Mouse (Mus musculus) liver, embryonic 13.5 days (tissue): Measurements from ENCODE around the gene Tgfbi. TPM values are rescaled to one million over a fixed set of nuclear protein-coding genes. Genes with fewer than 3 reads are reported as not detected.
A peak's percentile ranks its signal among the peaks of the same experiment; 100 is the strongest.

Source experiments
- ATAC-seq: fragments of 200-750 bp; cut with Nextera tagmentation; 2 replicates; pipeline ENCODE4 v1.8.0; 2017; ENCODE audit warnings: low read depth, mild to moderate bottlenecking, moderate number of reproducible peaks, moderate library complexity
- DNase-seq: peaks from one replicate; pipeline ENCODE4 v3.0.0; 2022
- H3K27ac ChIP-seq: fragments of 300-500 bp; sonication (generic); 2 replicates; pipeline ENCODE4 v1.5.1; 2015; ENCODE audit warnings: moderate library complexity, mild to moderate bottlenecking, inconsistent platforms
- H3K27me3 ChIP-seq: fragments of 300-500 bp; sonication (generic); 2 replicates; pipeline ENCODE4 v1.6.1; 2015; ENCODE audit warnings: mild to moderate bottlenecking, inconsistent platforms
- H3K36me3 ChIP-seq: fragments of 300-500 bp; sonication (generic); 2 replicates; pipeline ENCODE4 v1.6.1; 2015; ENCODE audit warnings: mild to moderate bottlenecking, inconsistent platforms
- H3K4me1 ChIP-seq: fragments of 300-500 bp; sonication (generic); replicated peaks from 2 replicates; pipeline ENCODE4 v1.6.1; 2015; ENCODE audit warnings: inconsistent platforms
- H3K4me2 ChIP-seq: fragments of 300-500 bp; sonication (generic); 2 replicates; pipeline ENCODE4 v1.6.1; 2015; ENCODE audit warnings: inconsistent platforms, mild to moderate bottlenecking, moderate library complexity
- H3K4me3 ChIP-seq: fragments of 300-500 bp; sonication (generic); replicated peaks from 2 replicates; pipeline ENCODE4 v1.5.1; 2015; ENCODE audit warnings: mild to moderate bottlenecking, inconsistent platforms
- H3K9ac ChIP-seq: fragments of 300-500 bp; sonication (generic); 2 replicates; pipeline ENCODE4 v1.6.1; 2015; ENCODE audit warnings: mild to moderate bottlenecking, inconsistent platforms
- H3K9me3 ChIP-seq: fragments of 300-500 bp; sonication (generic); replicated peaks from 2 replicates; pipeline ENCODE4 v1.6.1; 2016; ENCODE audit warnings: inconsistent platforms
- WGBS: fragments of 180-500 bp; shearing (Covaris S2); methylation state at CpG from one replicate; pipeline ENCODE4 v1.1.7; 2015; ENCODE audit not compliant: insufficient replicate concordance; 5-methylcytosine and 5-hydroxymethylcytosine counted together
- polyA plus RNA-seq: library from polyadenylated mRNA; unstranded; fragments of >200 nt; fragmentation: Nextera tagmentation; extraction: Ambion mirVana; gene quantifications from 2 replicates; pipeline ENCODE4 v1.2.1, GENCODE M21; 2015

The Tgfbi gene
- polyA plus RNA-seq, 1 experiment from 2014 or later: 9.7 TPM

DNA sequence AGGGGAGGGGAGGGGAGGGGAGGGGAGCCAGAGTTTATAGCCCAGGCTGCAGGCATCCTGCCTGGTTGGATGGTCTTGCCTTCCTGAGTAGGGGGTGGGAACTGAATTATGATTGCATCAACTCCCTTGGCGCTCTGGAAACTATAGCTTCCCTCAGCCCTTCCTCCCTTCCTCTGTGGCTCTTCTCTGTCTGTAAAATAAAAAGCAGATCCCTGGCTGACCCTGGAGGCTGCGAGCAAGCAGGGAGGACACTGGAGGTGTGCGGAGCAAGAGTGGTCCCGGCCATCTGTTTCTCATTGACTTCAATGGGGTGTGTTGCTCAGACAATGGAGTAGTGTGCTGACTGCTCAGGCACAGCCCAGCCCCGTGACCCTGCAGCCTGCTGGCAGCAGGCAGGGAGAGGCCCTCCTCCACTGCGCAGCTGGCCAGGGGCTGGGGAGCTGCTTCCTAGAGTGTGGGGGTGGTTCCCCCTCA lies 27.3 kb upstream of the Tgfbi start:
- peaks cover 7% of the 10 kb centered on the region; the same call in 1 of the 2 replicates for H3K4me1 ChIP-seq
- H3K27ac ChIP-seq: no peak overlapping the region
- no peak overlapping the region for H3K9ac ChIP-seq
- no peaks in the 10 kb centered on the region for H3K27me3 ChIP-seq
- H3K4me3 ChIP-seq: no peak overlapping the region
- H3K4me2 ChIP-seq: no peak overlapping the region
- 0 out of 2 replicates have a peak, but pooled peaks have one; percentile 48 for ATAC-seq
- no peaks in the 10 kb centered on the region for H3K36me3 ChIP-seq
- H3K9me3 ChIP-seq: no peaks in the 10 kb centered on the region
- WGBS: 8% methylated on average over 6 of the region's 6 CpGs
- peak; percentile 4 for DNase-seq

DNA sequence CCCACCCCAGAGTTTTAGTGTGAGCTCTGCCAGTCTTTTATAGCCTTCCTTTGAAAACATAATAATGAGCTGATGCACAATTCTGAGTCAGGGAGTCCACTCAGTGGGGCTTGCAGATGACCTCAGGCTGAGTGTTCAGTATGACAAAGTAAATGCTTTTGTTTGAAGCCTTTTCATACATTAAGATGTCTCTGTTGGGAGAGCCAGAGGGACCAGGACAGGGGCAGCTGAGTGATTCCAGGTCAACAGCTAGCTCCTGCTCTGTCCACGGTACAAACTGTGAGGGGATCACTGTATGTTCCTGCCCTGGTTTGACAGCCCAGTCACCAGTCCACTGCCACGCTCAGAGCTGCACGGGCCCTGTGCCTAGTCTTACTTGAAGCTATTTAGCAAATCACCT lies 26.6 kb upstream of the Tgfbi start:
- Histone ChIP-seq H3K4me3 (no peak overlapping the region), H3K4me2 (no peak overlapping the region), H3K4me1 (peaks cover 7% of the 10 kb centered on the region; the same call in 1 of the 2 replicates), H3K9ac (no peak overlapping the region), H3K27ac (no peak overlapping the region), H3K27me3 (no peaks in the 10 kb centered on the region), H3K9me3 (no peaks in the 10 kb centered on the region), H3K36me3 (no peaks in the 10 kb centered on the region)
- WGBS: 44% methylated on average over 3 of the region's 3 CpGs
- DNase-seq: no peak
- no peak for ATAC-seq

DNA sequence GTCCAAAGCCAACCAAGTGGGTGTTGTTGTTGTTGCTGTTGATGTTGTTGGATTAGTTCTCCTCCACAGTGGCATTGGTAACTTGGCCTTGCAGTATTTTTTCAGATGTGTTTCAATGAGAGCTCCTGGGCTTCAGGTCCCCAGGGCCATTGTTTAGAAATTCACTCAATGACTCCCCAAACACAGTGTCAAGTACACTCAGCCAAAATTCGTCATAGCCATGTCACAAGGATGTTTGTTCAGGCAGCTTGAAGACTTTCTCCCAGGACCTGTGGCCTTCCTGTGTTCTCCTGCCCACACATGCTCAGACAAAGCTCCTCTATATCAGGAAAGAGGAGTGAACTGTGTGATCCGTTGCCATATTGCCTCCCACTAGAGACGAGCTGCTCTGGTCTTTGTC lies 23.3 kb upstream of the Tgfbi start:
- no peak overlapping the region for H3K4me3 ChIP-seq
- H3K4me2 ChIP-seq: no peak overlapping the region
- H3K4me1 ChIP-seq: peaks cover 10% of the 10 kb centered on the region; the same call in 1 of the 2 replicates
- WGBS: 51% methylated on average over 3 of the region's 3 CpGs
- no peak overlapping the region for H3K9ac ChIP-seq
- no peaks in the 10 kb centered on the region for H3K27me3 ChIP-seq
- H3K27ac ChIP-seq: no peak overlapping the region
- H3K9me3 ChIP-seq: no peaks in the 10 kb centered on the region
- DNase-seq (no peak), ATAC-seq (no peak)
- H3K36me3 ChIP-seq: no peaks in the 10 kb centered on the region

DNA sequence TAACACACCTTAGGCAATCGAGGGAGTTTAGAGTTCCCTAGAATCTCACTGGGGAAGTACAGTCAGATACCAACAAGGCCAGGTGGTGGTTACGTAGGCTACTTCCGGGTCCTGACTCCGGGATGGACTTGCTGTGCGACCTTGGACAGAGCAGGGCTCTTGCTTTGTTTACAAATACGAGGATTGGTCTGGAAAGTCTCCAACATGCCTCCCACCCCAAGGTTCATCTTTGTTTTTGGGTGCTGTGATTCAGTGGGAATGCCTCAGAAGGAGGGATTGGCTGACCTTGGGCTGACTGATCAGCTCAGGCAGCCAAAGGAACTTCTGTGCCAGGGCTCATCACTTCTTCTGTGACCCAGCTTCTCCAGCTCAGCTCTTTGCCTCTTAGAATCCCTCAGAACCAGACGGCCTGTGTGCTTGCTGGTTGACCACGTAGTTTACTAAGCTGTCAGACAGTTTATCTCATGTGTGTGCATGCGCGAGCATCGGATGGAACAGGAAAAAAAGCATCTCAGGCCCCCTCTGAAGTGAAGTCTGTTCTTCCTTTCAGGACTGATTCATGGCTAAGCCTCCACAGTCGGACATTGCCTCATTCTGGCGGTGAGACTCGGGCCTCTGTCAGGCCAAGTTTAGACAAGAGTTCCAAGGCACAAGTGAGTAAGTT lies 20.7 kb upstream of the Tgfbi start:
- no peak for DNase-seq
- ATAC-seq: no peak
- Histone ChIP-seq H3K4me1 (0 out of 2 replicates have a peak, but pooled peaks cover 3% of the 10 kb centered on the region), H3K9ac (no peak overlapping the region), H3K4me3 (no peak overlapping the region), H3K27me3 (no peaks in the 10 kb centered on the region), H3K4me2 (no peak overlapping the region), H3K9me3 (no peaks in the 10 kb centered on the region), H3K27ac (no peak overlapping the region), H3K36me3 (no peaks in the 10 kb centered on the region)
- WGBS: 63% methylated on average over 14 of the region's 14 CpGs

DNA sequence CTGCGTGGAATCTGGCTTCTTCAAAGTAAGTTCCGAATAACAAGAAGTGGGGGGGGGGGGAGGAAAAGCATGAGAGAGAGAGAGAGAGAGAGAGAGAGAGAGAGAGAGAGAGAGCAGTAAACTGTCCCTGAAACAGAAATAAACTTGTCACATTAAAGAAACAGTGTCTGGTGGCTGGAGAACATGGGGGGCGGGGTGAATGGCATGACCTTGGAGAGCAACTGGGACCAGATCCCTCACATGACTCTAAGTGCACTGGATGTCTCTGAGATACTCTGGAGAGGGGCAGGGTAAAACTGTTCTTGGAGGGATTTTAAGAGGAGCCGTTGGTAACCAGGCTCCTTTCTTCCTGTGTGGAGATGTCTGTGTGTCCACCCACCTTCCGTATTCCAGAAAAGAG lies 19.1 kb upstream of the Tgfbi start:
- H3K4me1 ChIP-seq: 0 out of 2 replicates have a peak, but pooled peaks cover 3% of the 10 kb centered on the region
- no peak overlapping the region for H3K27ac ChIP-seq
- no peaks in the 10 kb centered on the region for H3K9me3 ChIP-seq
- H3K9ac ChIP-seq: no peak overlapping the region
- no peak overlapping the region for H3K4me3 ChIP-seq
- H3K4me2 ChIP-seq: no peak overlapping the region
- WGBS: 70% methylated on average over 5 of the region's 5 CpGs
- ATAC-seq (no peak), DNase-seq (no peak)
- no peaks in the 10 kb centered on the region for H3K27me3 ChIP-seq
- no peaks in the 10 kb centered on the region for H3K36me3 ChIP-seq

DNA sequence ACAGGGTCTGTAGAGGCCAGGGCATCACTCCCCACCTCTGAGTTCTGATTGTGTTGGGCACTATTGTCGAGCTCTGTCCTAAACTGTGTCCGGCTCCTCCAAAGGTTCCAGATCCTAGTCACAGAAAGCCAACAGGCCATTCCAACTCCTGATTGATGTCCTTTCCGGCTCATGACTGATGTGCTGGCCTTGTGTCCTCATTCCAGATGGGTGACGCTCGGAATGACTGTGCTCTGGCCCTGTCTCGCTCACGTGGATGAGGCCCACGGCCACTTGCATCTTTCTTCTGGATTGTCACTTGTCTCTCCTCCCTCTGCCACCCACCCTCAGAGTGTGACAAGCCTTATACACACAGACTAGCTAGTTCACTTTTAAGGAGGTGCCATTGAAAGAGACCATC lies 18.1 kb upstream of the Tgfbi start:
- Histone ChIP-seq H3K9ac (no peak overlapping the region), H3K36me3 (no peaks in the 10 kb centered on the region), H3K4me1 (0 out of 2 replicates have a peak, but pooled peaks cover 3% of the 10 kb centered on the region), H3K27me3 (no peaks in the 10 kb centered on the region), H3K9me3 (no peaks in the 10 kb centered on the region), H3K4me3 (no peak overlapping the region), H3K4me2 (no peak overlapping the region), H3K27ac (no peak overlapping the region)
- no peak for ATAC-seq
- WGBS: 74% methylated on average over 8 of the region's 8 CpGs
- no peak for DNase-seq

DNA sequence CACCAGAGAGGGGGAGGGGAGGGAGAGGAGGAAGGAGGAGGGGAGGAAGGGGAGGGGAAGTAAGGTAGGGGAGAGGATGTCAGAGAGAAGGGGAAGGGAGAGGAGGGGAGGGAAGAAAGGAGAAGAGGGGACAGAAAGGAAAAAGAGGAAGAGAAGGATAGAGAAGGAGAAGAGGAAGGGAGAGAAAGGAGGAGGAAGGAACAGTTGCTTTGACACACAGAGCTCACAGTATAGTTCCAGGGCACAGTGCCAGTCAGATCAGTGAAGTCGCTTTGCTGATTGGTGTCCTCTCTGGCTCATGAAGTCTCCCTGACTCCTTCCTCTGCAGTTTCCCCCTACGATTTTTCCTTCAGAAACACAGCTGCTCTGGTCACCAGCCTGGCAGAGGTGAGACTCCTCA lies 17.4 kb upstream of the Tgfbi start:
- DNase-seq (no peak), ATAC-seq (no peak)
- no peak overlapping the region for H3K4me2 ChIP-seq
- H3K9me3 ChIP-seq: no peaks in the 10 kb centered on the region
- H3K27me3 ChIP-seq: no peaks in the 10 kb centered on the region
- no peaks in the 10 kb centered on the region for H3K36me3 ChIP-seq
- H3K9ac ChIP-seq: no peak overlapping the region
- H3K4me3 ChIP-seq: no peak overlapping the region
- H3K27ac ChIP-seq: no peak overlapping the region
- H3K4me1 ChIP-seq: 0 out of 2 replicates have a peak, but pooled peaks cover 3% of the 10 kb centered on the region
- WGBS: 33% methylated on average over 2 of the region's 2 CpGs

DNA sequence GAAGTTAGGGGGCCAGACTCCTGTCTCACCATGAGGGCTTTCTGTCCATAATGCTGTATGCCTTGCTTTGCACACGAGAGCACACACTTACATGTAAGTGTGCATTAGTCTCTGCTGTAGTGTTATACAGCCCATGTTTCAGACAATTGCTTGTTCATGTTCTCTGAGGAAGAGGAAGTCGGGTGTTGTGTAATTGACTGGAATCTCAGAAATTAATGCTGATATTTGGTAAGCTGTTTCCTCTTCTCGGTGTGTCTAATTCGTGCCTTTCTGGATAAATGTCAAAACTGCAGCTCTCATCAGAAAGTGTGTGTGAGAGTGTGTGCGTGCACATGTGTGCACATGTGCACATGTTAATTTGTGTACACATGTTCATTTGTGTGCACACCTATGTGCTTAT lies 16.1 kb upstream of the Tgfbi start:
- no peak overlapping the region for H3K4me2 ChIP-seq
- DNase-seq (no peak), ATAC-seq (no peak)
- 0 out of 2 replicates have a peak, but pooled peaks cover 3% of the 10 kb centered on the region for H3K4me1 ChIP-seq
- WGBS: 46% methylated on average over 5 of the region's 5 CpGs
- H3K9me3 ChIP-seq: no peaks in the 10 kb centered on the region
- H3K4me3 ChIP-seq: no peak overlapping the region
- no peak overlapping the region for H3K9ac ChIP-seq
- no peaks in the 10 kb centered on the region for H3K27me3 ChIP-seq
- H3K27ac ChIP-seq: no peak overlapping the region
- no peaks in the 10 kb centered on the region for H3K36me3 ChIP-seq

DNA sequence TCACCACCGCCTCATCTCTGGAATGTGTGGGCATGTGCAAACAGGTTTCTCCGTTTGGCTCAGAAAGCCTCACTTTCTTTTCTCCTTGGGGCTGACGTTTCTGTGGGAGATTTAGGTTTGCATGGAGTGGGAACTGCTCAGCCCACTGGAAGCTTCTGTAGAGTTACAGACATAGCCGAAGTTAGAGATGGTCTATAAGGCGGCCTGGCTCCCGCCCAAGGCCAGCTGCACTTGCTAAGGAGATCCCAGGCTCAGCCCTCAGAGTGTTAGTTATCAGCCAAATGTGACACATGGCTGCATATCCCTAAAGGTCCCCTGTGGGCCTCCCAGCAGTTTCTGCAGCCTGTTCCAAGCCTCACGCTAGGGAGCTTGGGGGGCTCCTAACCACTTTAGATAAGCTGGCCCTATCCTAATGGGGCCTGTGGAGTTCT lies 15.3 kb upstream of the Tgfbi start:
- DNase-seq (no peak), ATAC-seq (no peak)
- Histone ChIP-seq H3K36me3 (no peaks in the 10 kb centered on the region), H3K27me3 (no peaks in the 10 kb centered on the region), H3K4me3 (no peak overlapping the region), H3K9ac (no peak overlapping the region), H3K9me3 (no peaks in the 10 kb centered on the region), H3K4me1 (0 out of 2 replicates have a peak, but pooled peaks cover 2% of the 10 kb centered on the region), H3K27ac (no peak overlapping the region), H3K4me2 (no peak overlapping the region)
- WGBS: 57% methylated on average over 7 of the region's 7 CpGs

DNA sequence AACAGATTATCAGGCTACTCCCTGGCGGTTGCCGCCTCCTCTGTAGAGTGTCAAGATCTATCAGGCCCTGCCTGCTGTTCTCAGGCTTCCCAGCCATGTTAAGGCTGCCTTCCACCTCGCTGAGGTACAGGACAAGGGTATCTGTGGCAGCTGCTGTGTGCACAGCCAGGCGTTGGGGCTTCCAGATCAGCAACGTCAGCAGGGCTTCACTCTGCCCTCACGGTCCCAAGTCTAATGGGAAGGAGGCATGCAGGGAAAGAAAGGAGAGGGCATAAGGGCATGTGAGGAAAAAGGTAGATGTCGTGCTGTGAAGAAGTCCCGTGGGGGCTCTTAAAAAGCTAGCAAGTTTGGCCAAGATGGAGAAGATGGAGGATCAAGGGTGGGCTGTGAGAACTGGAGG lies 14.1 kb upstream of the Tgfbi start:
- no peaks in the 10 kb centered on the region for H3K27me3 ChIP-seq
- H3K4me1 ChIP-seq: no peaks in the 10 kb centered on the region
- H3K4me2 ChIP-seq: no peak overlapping the region
- WGBS: 60% methylated on average over 8 of the region's 8 CpGs
- H3K9me3 ChIP-seq: no peaks in the 10 kb centered on the region
- H3K9ac ChIP-seq: no peak overlapping the region
- H3K27ac ChIP-seq: no peak overlapping the region
- no peaks in the 10 kb centered on the region for H3K36me3 ChIP-seq
- DNase-seq (no peak), ATAC-seq (no peak)
- no peak overlapping the region for H3K4me3 ChIP-seq

DNA sequence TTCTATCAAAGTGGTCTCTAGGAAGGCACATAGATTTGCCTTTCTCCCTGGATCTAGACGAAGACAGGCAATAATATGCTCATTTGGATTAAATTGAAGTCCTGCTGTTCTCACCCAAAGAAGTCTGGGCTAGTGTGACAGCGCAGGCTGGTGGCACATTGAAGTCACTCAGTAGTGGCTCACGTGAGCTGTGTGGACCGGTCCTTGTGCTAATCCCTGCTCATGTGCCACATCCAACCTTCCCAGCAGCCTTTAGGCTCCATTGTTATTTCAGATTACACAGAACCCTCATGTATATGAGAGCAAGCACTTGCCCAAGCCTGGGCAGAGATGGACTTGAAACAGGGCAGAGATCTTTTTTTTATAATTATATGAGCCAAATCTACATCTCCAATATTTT lies 12.0 kb upstream of the Tgfbi start:
- Histone ChIP-seq H3K9ac (no peak overlapping the region), H3K4me1 (no peaks in the 10 kb centered on the region; the same call in 1 of the 2 replicates), H3K36me3 (no peaks in the 10 kb centered on the region), H3K9me3 (no peaks in the 10 kb centered on the region), H3K27ac (no peak overlapping the region), H3K4me2 (no peak overlapping the region), H3K4me3 (no peak overlapping the region), H3K27me3 (no peaks in the 10 kb centered on the region)
- 75% methylated on average over 4 of the region's 4 CpGs for WGBS
- ATAC-seq (no peak), DNase-seq (no peak)
